Mouse (Mus musculus): ENCODE data around the gene Tmem218. TPM values are rescaled to one million over a fixed set of nuclear protein-coding genes. Genes with fewer than 3 reads are reported as not detected.

Tmem218 gene
- polyA plus RNA-seq (2015; fragmentation: Nextera tagmentation; extraction: Ambion mirVana) = 8.7 and 9.0 TPM in 2 replicates

DNA sequence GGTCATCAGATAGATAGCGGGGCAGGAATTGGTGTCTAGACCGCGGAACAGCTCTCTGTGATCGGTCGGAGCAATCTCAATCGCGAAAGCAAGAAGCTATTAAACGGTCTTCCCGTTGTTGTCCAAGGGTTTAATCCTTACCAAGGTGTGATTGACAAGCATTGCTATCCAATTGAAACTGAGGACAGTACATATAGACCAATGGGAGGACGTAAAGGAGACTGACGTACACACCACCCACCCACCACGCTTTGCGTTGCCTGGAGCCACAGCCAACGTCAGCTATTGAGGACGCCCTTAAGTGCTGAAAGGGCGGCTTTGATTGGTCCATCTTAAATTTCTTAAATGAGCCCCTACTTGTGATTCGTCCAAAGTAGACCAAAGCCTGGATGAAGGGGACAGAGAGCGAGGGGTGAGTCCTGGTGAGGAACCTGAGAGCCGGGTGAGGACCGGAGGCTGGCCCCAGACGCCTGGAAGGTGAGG is at the start of gene Tmem218:
Gene Tmem218, plus strand, starts transcription at position 295 of the 483 bp plus-strand sequence.
- H3K36me3 ChIP-seq (replicated peaks) = no peaks in the 10 kb centered on the region
- no peaks in the 10 kb centered on the region for H3K27me3 ChIP-seq (replicated peaks)
- H3K27ac ChIP-seq = peak within 1 kb of the TSS; percentile 89
- peaks cover 18% of the 10 kb centered on the region for H3K4me1 ChIP-seq
- H3K9ac ChIP-seq = peak within 1 kb of the TSS; percentile 61
- H3K4me2 ChIP-seq = peak within 1 kb of the TSS; percentile 76
- no peaks in the 10 kb centered on the region for H3K9me3 ChIP-seq
- peak; percentile 100 for ATAC-seq (replicated peaks)
- H3K4me3 ChIP-seq = peak within 1 kb of the TSS; percentile 72
- under 1% methylated on average over 21 of the region's 21 CpGs for WGBS

DNA sequence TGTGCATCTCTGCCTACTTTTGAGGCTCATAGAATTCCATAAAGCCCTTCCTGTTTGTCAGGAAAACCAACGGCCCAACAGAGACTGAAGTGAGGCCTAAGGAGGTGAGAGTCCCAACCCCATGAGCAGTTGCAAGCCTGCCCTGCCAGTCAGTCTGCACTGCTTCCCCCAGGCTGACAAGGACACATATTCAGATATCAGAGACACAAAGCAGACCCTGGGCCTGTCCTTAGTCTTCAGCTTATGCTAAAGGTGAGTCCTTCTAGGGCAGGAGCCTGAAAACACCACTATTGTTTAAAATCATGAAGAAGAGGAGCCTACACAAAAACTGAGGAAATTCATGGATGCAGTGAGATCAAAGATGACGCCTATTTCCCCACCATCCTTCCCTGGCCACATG is 47.3 kb upstream of the Tmem218 start:
- H3K36me3 ChIP-seq (replicated peaks) = no peaks in the 10 kb centered on the region
- no peaks in the 10 kb centered on the region for H3K4me1 ChIP-seq
- H3K4me3 ChIP-seq = no peak overlapping the region
- H3K27ac ChIP-seq = no peak overlapping the region
- H3K9ac ChIP-seq = no peak overlapping the region
- no peak overlapping the region for H3K4me2 ChIP-seq
- 81% methylated on average over 2 of the region's 2 CpGs for WGBS
- no peak for ATAC-seq (replicated peaks)
- no peaks in the 10 kb centered on the region for H3K27me3 ChIP-seq (replicated peaks)
- no peaks in the 10 kb centered on the region for H3K9me3 ChIP-seq

DNA sequence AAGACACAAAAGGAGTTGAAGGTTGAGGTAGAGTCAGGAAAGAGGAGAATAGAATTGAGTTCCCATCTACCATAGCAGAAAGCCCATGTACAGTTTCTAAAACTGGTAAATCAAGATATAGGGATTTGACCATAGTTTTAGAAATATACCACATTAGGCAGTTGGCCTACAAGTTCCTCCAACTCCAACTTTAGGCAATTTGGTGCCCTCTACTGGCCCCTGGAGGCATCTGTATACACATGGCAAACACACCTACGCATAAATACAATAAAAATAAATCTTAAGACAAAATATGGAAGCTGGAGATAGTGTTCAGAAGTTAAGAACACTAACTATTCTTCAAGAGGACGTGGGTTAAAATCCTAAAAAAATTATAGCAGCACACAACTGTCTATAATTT is 41.1 kb upstream of the Tmem218 start:
- WGBS = 81% methylated on average over 2 of the region's 2 CpGs
- Histone ChIP-seq H3K9me3 (no peaks in the 10 kb centered on the region), H3K27me3 (replicated peaks) (no peaks in the 10 kb centered on the region), H3K9ac (no peak overlapping the region), H3K27ac (no peak overlapping the region), H3K4me2 (no peak overlapping the region), H3K4me3 (no peak overlapping the region), H3K36me3 (replicated peaks) (no peaks in the 10 kb centered on the region), H3K4me1 (no peaks in the 10 kb centered on the region)
- ATAC-seq (replicated peaks) = no peak

DNA sequence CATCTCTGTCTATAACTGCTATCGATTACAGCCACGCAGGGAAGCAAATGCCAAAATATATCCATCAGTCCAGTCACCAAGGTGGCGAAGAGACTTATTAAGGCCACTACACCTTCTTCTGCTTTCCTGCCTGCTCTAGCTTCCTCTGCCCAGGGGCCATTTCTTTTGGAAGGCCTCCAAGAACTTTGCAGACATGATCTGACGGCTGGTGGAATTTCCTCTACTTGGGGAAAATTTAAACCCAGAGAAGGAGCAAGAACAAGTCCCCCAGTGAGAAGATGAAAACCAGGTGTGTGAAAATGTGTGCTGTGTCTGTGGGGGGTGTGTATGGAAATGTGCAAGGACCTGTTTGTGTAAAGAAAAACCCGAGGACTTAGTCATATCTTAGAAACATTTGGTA is 34.6 kb upstream of the Tmem218 start:
- Histone ChIP-seq H3K27me3 (replicated peaks) (no peaks in the 10 kb centered on the region), H3K4me1 (peaks cover 18% of the 10 kb centered on the region), H3K4me3 (no peak overlapping the region), H3K9me3 (no peaks in the 10 kb centered on the region), H3K36me3 (replicated peaks) (no peaks in the 10 kb centered on the region), H3K4me2 (no peak overlapping the region), H3K27ac (no peak overlapping the region), H3K9ac (no peak overlapping the region)
- no peak for ATAC-seq (replicated peaks)
- 66% methylated on average over 5 of the region's 5 CpGs for WGBS

DNA sequence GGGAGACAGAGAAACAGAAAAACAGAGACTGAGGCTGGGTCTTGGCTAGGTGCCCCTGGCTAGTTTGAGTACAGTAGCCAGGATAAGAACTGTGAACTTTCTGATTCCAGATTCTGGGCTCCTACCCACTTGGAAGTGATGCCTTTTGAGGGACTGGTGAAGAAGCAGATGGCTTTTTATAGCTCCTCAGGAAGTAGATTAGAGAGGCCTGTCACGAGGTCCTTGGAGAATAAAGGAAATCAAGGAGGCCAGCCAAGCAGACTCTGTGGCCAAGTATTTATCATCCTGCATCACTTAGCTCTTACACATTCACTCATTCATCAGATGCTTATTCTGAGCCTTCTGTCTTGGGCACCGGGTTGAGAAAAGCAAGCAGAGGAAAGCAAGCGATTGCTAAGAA is 32.0 kb upstream of the Tmem218 start:
- H3K27me3 ChIP-seq (replicated peaks) = no peaks in the 10 kb centered on the region
- no peaks in the 10 kb centered on the region for H3K36me3 ChIP-seq (replicated peaks)
- no peak overlapping the region for H3K4me3 ChIP-seq
- H3K4me2 ChIP-seq = no peak overlapping the region
- no peak overlapping the region for H3K9ac ChIP-seq
- WGBS = 57% methylated on average over 3 of the region's 3 CpGs
- ATAC-seq (replicated peaks) = no peak
- no peak overlapping the region for H3K27ac ChIP-seq
- peaks cover 41% of the 10 kb centered on the region for H3K4me1 ChIP-seq
- H3K9me3 ChIP-seq = no peaks in the 10 kb centered on the region

DNA sequence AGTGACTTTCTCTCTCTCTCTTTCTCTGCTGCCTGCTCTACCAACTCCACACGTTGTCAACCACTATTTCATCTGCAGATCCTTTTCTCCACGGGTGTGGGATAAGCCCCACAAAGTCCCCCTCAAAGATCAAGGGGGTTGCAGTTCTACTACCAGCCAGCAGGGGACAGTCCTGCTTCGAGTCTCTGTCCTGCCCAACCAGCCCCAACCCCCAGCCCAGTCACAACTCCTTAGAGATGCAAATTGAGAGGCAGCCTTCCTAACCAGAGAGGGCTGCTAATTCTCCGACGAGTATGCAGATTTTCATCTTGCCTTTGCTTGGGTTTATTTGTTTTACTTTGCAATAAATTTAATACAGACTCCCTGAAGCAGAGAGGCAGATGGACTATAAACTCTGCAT is 30.9 kb upstream of the Tmem218 start:
- no peak overlapping the region for H3K9ac ChIP-seq
- H3K27me3 ChIP-seq (replicated peaks) = no peaks in the 10 kb centered on the region
- H3K4me1 ChIP-seq = peaks cover 47% of the 10 kb centered on the region
- no peak overlapping the region for H3K4me3 ChIP-seq
- ATAC-seq (replicated peaks) = peak; percentile 49; the same call in 1 of the 2 replicates
- H3K27ac ChIP-seq = peak overlapping the region; percentile 60; the same call in 1 of the 2 replicates
- WGBS = under 1% methylated on average over 5 of the region's 5 CpGs
- H3K9me3 ChIP-seq = no peaks in the 10 kb centered on the region
- no peaks in the 10 kb centered on the region for H3K36me3 ChIP-seq (replicated peaks)
- H3K4me2 ChIP-seq = no peak overlapping the region

DNA sequence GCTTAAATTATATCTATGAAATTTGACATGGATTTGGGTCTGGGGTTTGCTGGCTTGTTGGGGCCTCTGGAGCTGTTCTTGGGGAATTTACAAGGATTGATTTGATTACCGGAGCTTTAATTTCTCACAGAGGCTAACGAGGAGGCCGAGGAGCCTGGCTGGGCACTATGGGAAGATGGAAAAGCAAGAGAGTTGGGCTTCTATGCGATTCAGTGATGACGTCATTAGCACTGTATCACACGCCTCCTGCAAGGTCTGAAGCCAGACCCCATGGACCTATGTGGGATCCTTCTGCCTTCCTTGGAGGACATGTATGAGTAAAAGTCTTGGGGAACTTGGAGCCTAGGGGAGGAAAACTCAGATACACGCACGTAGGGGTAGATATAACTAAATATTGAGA is 30.5 kb upstream of the Tmem218 start:
- no peak overlapping the region for H3K9ac ChIP-seq
- no peaks in the 10 kb centered on the region for H3K36me3 ChIP-seq (replicated peaks)
- no peaks in the 10 kb centered on the region for H3K9me3 ChIP-seq
- no peaks in the 10 kb centered on the region for H3K27me3 ChIP-seq (replicated peaks)
- H3K4me2 ChIP-seq = no peak overlapping the region
- peaks cover 47% of the 10 kb centered on the region for H3K4me1 ChIP-seq
- ATAC-seq (replicated peaks) = 0 out of 2 replicates have a peak, but pooled peaks have one; percentile 28
- peak overlapping the region; percentile 60; the same call in 1 of the 2 replicates for H3K27ac ChIP-seq
- WGBS = 32% methylated on average over 8 of the region's 8 CpGs
- no peak overlapping the region for H3K4me3 ChIP-seq

DNA sequence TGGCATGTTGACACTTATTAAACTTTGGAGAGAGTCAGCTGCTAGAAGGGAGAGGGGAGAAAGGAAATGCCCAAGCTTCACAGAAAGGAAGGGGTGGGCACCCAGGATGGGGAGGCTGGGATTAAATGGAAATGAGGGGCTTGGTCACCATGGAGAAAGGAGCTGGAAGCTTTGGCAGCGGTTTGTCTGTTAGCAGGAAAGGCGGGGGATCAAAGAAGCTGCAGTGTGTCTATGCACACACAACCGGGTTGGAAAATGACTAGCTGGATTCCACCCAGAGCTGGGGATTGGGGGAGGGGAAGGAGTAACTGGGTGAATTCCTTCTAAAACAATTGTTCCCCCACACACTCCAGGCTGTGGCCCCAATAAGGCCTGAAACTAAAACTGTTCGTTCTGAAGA is 29.1 kb upstream of the Tmem218 start:
- Histone ChIP-seq H3K9me3 (no peaks in the 10 kb centered on the region), H3K36me3 (replicated peaks) (no peaks in the 10 kb centered on the region), H3K4me3 (no peak overlapping the region), H3K27ac (peak overlapping the region; percentile 60), H3K9ac (no peak overlapping the region), H3K27me3 (replicated peaks) (no peaks in the 10 kb centered on the region), H3K4me2 (no peak overlapping the region), H3K4me1 (peaks cover 47% of the 10 kb centered on the region)
- ATAC-seq (replicated peaks) = peak; percentile 70
- 8% methylated on average over 4 of the region's 4 CpGs for WGBS

DNA sequence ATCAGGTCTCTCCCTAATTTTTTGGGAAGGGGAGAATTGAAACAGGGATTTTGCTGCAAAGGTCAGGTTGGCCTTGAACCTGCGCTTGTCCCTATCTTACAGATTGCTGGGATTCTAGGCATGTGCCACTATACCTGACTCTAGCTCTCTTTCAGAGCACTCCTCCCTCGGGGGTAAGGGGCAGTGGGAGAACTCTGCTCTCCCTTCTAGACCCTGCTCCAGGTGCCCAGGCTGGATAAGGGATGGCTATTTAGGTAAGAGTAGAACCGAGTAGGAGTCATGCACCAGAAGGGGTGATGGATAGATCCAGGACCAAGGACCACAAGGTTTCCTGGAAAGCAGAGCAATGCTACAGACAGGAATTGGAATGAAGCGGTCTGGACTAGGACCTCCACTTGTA is 28.4 kb upstream of the Tmem218 start:
- no peaks in the 10 kb centered on the region for H3K27me3 ChIP-seq (replicated peaks)
- H3K4me3 ChIP-seq = no peak overlapping the region
- peak overlapping the region; percentile 60 for H3K27ac ChIP-seq
- no peaks in the 10 kb centered on the region for H3K9me3 ChIP-seq
- H3K4me2 ChIP-seq = no peak overlapping the region
- WGBS = 79% methylated on average over 4 of the region's 4 CpGs
- ATAC-seq (replicated peaks) = no peak
- peaks cover 47% of the 10 kb centered on the region for H3K4me1 ChIP-seq
- H3K36me3 ChIP-seq (replicated peaks) = no peaks in the 10 kb centered on the region
- no peak overlapping the region for H3K9ac ChIP-seq

DNA sequence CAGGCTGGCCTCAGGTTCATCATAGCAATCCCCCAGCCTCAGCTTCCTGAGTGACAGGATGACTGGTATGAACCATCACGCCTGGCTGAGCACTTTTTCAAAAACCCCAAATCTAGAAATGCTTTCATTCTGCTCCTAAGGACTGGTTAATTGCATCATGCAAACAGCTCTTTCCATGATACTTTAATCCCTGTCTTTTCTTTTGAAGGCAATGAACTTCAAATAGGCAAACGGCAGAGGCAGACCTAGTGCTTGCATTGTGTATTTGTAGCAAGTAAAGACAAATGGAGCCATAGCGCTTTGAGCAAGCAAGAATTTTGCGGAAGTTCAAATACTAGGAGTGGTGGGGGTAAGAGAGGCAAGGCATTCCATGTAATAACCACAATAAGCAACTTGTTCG is 26.4 kb upstream of the Tmem218 start:
- Histone ChIP-seq H3K27me3 (replicated peaks) (no peaks in the 10 kb centered on the region), H3K27ac (no peak overlapping the region; the same call in 1 of the 2 replicates), H3K4me3 (no peak overlapping the region), H3K36me3 (replicated peaks) (no peaks in the 10 kb centered on the region), H3K4me2 (no peak overlapping the region), H3K9me3 (no peaks in the 10 kb centered on the region), H3K9ac (no peak overlapping the region), H3K4me1 (peaks cover 46% of the 10 kb centered on the region)
- ATAC-seq (replicated peaks) = no peak
- 32% methylated on average over 5 of the region's 5 CpGs for WGBS

DNA sequence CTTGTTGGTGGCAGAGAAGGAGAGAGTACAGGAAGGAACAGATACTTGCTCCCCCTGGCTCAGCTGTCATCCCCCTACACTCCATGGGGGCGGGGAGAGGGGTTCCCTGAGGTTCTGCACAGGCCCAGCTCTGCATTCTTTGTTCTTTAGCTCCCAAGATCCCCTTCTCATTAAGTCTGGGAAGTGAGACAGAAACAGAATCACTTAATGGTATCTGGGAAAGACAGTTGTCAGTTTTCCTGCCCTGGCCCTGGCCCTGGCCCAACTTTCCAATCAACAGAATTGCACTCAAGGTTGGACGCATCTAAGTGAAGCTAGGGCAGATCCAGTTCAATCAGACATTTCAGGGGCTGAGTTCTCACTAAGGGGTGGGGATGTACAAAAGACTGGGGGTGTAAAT is 24.8 kb upstream of the Tmem218 start:
- H3K4me1 ChIP-seq = peaks cover 31% of the 10 kb centered on the region
- ATAC-seq (replicated peaks) = no peak
- H3K27me3 ChIP-seq (replicated peaks) = no peaks in the 10 kb centered on the region
- 72% methylated on average over 2 of the region's 2 CpGs for WGBS
- H3K9ac ChIP-seq = no peak overlapping the region
- H3K27ac ChIP-seq = no peak overlapping the region
- no peak overlapping the region for H3K4me2 ChIP-seq
- H3K4me3 ChIP-seq = no peak overlapping the region
- no peaks in the 10 kb centered on the region for H3K9me3 ChIP-seq
- no peaks in the 10 kb centered on the region for H3K36me3 ChIP-seq (replicated peaks)

DNA sequence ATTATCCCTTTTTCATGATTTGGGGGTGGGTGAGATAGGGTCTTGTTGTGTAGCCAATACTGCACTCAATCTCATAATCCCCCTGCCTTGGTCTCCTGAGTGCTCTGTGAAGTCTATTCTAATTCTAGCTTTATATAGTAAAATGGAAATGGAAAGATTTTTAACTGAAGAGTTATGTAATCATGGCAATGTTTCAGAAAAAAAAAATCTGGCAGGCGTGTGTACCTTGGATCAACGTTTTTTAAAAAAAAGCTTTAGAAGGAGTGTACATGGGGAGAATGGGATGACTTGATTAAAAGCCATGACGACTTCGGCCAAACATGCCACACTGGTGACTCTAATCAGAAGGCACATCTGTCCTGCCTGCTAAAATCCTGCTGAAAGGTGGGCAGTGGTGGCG is 20.6 kb upstream of the Tmem218 start:
- ATAC-seq (replicated peaks) = no peak
- WGBS = 85% methylated on average over 5 of the region's 5 CpGs

DNA sequence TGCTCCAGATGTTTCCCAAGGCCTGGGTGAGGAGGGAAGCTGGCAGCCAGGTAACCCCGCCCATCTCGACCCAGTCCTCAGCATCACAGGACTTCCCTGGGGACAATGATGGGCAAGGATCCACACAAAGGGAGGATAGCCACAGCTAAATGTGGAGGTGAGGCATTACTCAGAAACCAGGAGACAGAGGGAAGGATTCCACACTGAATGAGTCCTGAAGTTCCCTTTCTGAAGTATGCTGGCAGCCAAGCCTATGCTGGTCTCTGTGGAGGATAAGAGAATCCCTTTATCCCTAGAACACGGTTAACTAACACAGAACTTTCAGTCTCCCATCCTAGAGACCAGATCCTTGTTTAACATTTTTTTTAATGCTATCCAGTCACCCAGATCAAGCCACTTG is 20.0 kb upstream of the Tmem218 start:
- Histone ChIP-seq H3K4me2 (no peak overlapping the region), H3K27me3 (replicated peaks) (no peaks in the 10 kb centered on the region), H3K9me3 (no peaks in the 10 kb centered on the region), H3K36me3 (replicated peaks) (no peaks in the 10 kb centered on the region), H3K4me3 (no peak overlapping the region), H3K4me1 (no peaks in the 10 kb centered on the region), H3K9ac (no peak overlapping the region), H3K27ac (no peak overlapping the region)
- WGBS = 77% methylated on average over 3 of the region's 3 CpGs
- no peak for ATAC-seq (replicated peaks)

More for the DNA sequence above, 20.6 kb upstream of the Tmem218 start:
- Histone ChIP-seq H3K27me3 (replicated peaks) (no peaks in the 10 kb centered on the region), H3K27ac (no peak overlapping the region), H3K4me2 (no peak overlapping the region), H3K4me3 (no peak overlapping the region), H3K9ac (no peak overlapping the region), H3K4me1 (no peaks in the 10 kb centered on the region), H3K36me3 (replicated peaks) (no peaks in the 10 kb centered on the region), H3K9me3 (no peaks in the 10 kb centered on the region)

Data from midbrain, embryonic 15.5 days (tissue).